Mouse (Mus musculus): ENCODE results near the gene Gm37240.
A peak's percentile ranks its signal among the peaks of the same experiment; 100 is the strongest.

Gm37240 gene

GRCm38 (mm10) chr3:85863996-85864395 lies 23.3 kb downstream of the Gm37240 start:
- no peak for DNase-seq

GRCm38 (mm10) chr3:85862886-85863285 lies 24.4 kb downstream of the Gm37240 start:
- DNase-seq: no peak

DNA sequence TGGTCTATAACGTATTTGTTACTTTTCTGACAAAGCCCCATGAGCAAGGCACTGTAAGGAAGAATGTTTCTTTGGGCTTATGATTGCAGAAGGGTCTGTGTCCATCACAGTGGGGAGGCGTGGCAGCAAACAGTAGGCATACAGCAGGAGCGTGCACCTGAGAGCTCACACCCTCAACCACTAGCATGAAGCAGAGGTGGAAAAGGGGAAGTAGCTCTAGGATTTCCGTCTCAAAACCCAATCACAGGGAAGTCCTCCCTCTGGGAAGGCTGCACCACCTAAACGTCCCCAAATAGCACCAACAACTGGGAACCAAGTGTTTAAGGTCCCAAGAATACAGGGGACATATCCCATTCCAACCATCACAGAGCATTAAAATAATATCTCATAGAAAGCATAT lies 26.3 kb downstream of the Gm37240 start:
- DNase-seq: no peak

- DNase-seq: no peak
Measured at GRCm38 (mm10) chr3:85859311-85859710, 28.0 kb downstream of the Gm37240 start.

GRCm38 (mm10) chr3:85858140-85859135 lies 28.9 kb downstream of the Gm37240 start:
- DNase-seq: no peak

GRCm38 (mm10) chr3:85857083-85857482 lies 30.2 kb downstream of the Gm37240 start:
- DNase-seq: no peak

DNA sequence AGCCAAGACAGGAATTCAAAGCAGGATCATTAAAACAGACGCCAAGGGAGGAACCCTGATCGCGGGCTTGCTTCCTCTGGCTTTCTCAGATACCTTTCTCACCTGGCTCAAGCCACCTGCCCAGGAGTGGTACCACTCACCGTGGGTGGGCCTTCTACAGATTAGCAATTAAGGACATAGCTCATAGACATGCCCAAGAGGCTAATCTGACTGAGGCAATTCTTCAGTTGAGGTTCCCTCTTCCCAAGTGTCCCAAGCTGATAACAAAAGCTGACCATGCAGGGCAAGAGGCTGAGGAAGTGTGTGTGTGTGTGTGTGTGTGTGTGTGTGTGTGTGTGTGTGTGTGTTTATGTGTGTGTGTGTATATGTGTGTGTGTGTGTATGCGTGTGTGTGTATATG lies 31.4 kb downstream of the Gm37240 start:
- no peak for DNase-seq

- DNase-seq: no peak
Measured at GRCm38 (mm10) chr3:85855043-85855442, 32.3 kb downstream of the Gm37240 start.

DNA sequence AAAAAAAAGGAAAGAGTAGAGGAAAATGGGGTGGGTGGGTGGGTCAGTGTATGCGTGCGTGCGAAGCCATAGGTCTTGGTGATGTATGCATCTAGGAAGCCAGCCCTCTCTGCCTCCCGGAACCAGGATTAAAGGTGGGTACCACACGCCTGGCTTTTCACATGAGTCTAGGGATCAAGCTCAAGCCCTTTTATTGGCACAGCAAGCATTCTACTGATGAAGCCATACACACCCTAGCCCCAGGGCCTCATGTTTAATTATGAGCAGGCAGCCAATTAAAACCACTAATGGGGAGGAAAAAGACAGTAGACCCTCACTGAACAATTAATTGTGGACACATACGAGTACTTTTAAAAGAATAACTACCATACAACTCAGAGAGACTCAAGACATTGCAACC lies 33.2 kb downstream of the Gm37240 start:
- no peak for DNase-seq

DNA sequence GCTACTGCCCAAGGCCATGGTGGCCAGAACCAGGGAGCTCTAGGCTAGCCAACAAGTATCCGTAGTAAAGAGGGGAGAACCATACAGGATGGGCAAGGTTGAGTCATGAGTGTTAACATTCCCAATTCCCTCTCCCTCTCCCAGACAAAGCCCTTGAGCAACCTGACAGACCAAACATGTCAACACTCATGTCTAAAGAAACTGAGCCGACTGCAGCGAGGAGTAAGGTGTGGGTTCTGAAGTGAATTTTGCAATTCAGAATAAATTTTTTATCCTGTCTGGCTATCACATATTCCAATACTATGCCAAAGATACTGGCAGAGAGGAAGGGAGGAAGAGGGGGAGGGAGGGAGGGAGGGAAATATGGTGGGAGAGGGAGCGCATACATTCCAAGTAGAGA lies 33.6 kb downstream of the Gm37240 start:
- no peak for DNase-seq

GRCm38 (mm10) chr3:85850079-85850478 lies 37.2 kb downstream of the Gm37240 start:
- DNase-seq: no peak

DNA sequence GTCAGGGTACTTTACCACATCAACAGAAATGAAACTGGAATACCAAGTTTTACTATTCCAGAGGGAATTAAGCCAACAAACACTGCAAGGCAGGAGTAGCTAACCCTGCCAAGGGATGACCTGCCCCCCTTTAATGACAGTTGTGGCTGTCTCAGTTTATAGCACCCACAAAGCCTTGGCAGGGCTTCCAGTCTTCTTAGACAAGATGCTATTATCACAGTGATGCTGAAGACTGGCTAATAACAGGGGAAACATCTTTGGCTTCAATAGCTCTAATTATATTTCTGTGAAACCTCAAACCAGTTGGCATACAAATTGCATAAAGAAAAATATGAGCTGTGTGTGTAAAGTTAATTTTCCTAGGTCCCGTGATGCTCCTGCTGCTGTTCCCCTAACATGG lies 41.0 kb downstream of the Gm37240 start:
- no peak for DNase-seq

DNA sequence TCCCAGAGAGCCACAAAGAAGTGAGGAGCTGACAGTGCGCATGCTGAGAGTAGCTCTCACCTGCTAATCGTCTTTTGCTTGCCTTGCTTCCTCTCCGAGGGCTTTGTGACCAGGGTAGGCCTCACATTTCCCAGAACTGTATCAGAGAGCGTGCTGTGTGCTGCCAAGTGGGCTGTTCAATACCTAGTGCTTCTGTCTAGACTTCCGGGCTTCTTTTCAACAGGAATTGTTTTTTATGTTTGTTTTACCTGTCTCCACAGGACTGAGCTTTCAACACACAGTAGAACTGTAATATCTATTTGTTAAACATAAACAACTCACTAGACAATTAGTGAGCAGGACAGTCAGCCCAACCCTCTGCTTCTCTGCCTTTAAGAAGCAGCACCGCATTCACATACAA lies 42.0 kb downstream of the Gm37240 start:
- DNase-seq: no peak

DNA sequence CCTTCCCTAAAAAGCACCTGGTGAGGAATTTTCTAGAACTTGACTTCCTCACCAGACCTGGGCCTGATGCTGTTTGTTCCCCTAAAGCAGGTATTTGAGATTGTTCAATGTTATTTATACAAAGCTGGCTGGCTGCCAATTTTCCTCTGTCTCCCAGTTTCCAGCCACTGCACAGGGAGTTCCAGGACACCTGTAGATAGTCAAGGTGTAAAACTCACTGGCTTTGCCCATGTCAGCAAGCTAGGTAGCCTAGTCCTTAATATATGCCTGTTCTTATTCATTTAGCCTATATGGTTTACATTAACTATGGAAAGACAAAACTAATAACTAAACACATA lies 44.5 kb downstream of the Gm37240 start:
- DNase-seq: no peak

DNA sequence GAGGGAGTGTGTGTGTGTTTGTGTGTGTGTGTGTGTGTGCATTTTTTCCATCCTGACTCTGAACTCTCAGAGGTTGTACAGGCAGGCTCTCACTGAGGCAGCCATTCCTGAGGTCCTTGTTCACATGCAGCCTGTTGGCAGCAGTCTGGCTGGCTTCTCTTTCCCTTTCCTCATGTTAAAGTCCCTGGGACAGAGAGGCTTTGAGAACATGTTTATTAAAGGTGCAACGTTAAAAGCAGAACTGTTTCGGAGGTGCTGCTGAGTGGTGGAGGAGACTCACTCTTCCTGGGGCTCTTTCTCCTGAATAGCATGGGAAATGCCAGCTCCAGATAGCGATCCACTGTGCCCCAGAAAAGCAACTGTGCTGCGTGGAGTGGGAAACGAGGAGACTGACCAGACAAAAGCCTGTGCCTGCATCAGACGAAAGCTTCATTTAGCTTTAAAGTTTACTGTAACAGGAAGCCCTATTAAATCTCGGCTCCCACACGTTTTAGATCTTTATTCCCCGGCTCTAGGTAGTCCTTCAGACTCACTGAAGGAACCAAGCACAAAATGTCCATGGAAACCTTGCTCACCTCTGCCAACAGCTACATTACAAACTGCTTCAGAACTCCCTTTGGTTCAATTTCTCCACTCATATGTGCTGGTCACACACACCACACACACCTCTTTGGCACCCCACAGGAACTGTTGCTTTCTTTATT lies 45.0 kb downstream of the Gm37240 start:
- no peak for DNase-seq

GRCm38 (mm10) chr3:85841454-85842176 lies 45.7 kb downstream of the Gm37240 start:
- DNase-seq: no peak

DNA sequence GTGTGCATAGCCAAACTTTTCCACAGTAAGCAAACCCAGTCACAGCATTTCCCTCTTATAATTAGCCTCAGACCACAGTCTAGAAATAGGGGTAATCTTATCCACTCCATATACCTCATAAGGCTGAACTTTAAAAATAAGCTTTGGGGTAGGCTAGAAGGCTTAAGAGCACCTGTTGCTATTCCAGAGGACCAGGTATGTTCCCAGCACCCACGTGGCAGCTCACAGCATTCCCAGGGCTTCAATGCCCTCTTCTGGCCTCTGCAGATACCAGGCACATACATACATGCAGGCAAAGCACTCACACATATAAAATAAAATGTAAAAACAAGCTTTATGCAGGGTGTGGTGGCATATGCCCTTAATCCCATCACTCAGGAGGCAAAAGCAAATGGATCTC lies 53.7 kb downstream of the Gm37240 start:
- DNase-seq: no peak

GRCm38 (mm10) chr3:85832490-85833155 lies 54.7 kb downstream of the Gm37240 start:
- DNase-seq: no peak

GRCm38 (mm10) chr3:85831785-85832184 lies 55.5 kb downstream of the Gm37240 start:
- no peak for DNase-seq

GRCm38 (mm10) chr3:85829047-85829446 lies 58.3 kb downstream of the Gm37240 start:
- peak; percentile 3 for DNase-seq

DNA sequence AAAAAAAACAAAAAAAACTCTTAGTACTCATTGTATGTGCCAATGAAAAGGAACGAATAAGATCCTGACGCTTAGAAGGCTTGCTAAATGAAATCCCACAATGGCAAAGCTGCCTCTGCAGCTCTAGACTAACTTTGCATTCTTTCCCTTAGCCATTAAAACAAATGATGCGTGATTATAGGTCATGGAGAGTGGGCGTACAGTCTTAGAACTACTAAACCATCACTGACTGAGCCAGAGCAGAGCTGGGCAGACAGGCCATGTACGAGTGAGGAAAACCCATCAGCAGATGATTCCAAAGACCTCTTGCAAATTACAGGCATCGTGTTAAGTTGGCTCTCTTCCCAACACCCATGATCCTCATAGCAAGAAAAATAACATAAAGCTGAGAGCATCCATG lies 59.5 kb downstream of the Gm37240 start:
- DNase-seq: no peak

DNA sequence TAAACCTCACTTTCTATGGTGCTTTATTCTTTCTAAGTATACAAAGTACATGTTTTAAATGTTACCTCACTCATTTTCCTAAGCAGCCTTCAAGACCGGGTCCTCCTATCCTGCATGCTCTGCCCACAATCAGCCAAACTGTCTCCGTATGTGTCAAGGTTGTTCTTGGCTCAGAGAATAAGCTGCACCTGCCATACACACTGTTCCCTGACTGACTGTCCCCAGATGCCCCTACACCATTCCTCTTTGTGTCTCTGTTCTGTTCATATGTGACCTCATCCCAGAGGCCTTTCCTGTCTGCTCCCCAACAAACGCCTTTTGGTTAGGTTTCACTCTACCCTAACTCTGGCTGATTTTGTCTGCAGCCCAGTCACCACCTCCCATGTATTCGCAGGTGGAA lies 60.0 kb downstream of the Gm37240 start:
- DNase-seq: no peak

Data from cerebellum, adult 8-10 months (tissue).